Mouse (Mus musculus) ES-Bruce4 (cell line): ENCODE data around the gene Sept1.

Experiments
- CTCF ChIP-seq: IDR thresholded peaks from one replicate; pipeline ENCODE4 v1.8.1; 2011; ENCODE audit warnings: low read depth, low read length
- EP300 ChIP-seq: IDR thresholded peaks from 2 replicates; pipeline ENCODE4 v1.6.1; 2011; ENCODE audit warnings: low read depth, low read length; ENCODE audit not compliant: insufficient read depth
- POLR2A ChIP-seq: IDR thresholded peaks from one replicate; pipeline ENCODE4 v1.8.1; 2011; ENCODE audit warnings: low read length; ENCODE audit not compliant: insufficient read depth

- TF ChIP-seq EP300: no peak
- no peak for TF ChIP-seq POLR2A
- no peak for TF ChIP-seq CTCF
Measured at GRCm38 (mm10) chr7:127208295-127208552, 24.7 kb downstream of the Sept1 start, which contains the start of gene Tbc1d10b.
